Mouse (Mus musculus): ENCODE measurements around the gene Trpm5. TPM values are rescaled to one million over a fixed set of nuclear protein-coding genes. Genes with fewer than 3 reads are reported as not detected.

The Trpm5 gene
- total RNA-seq, 2 experiments from 2014 or later, result 0.21 to 0.26 TPM

DNA sequence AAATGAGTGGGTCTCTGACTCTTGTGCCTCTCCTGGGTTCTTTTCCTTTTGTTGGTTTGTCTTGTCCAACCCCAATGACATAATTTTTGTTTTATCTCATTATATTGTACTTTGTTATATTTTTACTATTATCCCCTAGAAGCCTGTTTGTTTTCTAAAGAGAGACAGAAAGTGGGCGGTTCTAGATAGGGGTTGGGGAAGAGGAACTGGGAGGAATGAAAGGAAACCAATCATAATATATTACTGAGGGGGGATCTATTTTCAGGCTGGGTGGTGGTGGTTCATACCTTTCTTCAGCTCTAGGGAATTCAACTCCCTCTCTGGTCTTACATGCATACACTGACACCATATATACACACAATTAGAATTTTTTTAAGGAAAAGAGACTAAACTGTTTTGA lies 70.1 kb downstream of the Trpm5 start:
- DNase-seq (ENCODE audit: extremely low spot score in 1 of 2, low spot score in 2 of 2), result no peak
- intact Hi-C loops (cut with DNase I), result no loop called here

DNA sequence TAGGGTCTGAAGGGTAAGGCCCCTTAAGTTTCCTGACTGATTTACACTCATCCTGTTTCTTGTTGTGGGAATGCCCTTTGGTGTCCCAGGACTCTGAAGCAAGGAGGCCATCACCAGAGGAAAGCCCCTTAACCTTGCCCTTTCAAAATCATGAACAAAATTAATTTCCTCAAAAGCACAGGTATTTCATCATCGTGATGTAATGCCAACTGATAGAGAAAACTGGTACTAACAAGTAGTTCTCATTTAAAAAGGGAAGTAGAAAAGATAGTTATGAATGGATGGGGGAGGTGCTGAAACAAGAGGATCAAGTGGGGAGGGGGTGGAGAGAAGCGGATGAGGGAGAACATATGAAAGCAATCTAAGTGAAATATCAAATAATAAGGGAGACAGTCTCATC lies 70.9 kb downstream of the Trpm5 start:
- no peak for DNase-seq (ENCODE audit: extremely low spot score in 1 of 2, low spot score in 2 of 2)
- intact Hi-C loops (cut with DNase I), result no loop called here

DNA sequence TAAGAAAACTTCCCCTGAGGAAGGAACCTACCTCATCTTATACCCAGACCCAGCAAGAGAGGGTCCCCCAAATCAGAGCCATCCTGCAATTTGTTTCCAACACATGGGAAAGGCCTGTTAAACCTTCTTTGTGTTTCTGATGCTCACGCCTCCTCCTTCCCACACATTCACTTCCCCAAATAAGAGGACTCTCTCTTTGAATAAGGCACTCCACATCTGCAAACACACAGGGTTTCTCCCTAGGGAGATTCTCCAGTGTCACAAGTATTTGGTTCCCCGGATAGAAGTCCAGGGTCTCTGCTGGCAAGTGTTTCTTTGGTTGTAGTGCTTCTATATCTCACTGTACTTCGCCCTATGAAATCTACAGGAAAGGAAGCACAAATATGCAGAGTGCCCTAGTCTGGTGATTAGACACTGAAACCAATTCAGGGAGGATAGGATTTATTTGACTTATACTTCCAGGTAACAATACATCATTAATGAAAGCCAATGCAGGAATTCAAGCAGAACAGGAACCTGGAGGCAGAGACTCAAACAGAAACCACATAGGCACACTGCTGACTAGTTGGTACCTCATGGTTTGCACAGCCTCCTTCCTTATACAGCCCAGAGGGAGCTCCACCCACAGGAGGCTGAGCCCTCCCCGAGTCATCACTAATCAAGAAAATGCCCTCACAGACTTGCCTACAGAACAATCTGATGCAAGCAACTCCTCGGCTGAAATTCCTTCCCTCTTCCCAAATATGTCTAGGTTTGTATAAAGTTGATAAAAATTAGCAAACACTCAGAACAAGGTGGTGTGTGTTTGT lies 72.9 kb downstream of the Trpm5 start:
- intact Hi-C loops (cut with DNase I), result no loop called here
- no peak for DNase-seq (ENCODE audit: extremely low spot score in 1 of 2, low spot score in 2 of 2)

DNA sequence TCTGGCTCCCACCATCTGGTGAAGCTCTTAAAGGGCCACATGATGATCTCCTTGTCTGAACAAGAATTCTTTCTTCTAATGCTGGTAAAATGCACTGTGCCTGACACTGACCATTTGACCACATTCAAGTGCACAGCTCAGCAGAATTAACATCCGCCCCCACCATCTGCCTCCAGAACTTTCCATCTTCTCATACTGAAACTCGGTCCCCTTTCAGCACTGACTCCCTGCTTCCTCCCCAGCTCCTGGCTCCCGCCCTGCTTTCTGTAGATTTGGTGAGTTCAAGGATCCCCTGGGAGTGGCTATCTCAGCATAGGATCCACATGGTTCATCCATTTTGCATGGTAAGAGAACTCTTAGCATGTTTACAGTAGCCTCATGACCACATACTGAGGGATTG lies 73.7 kb downstream of the Trpm5 start:
- DNase-seq (ENCODE audit: extremely low spot score in 1 of 2, low spot score in 2 of 2), result no peak

DNA sequence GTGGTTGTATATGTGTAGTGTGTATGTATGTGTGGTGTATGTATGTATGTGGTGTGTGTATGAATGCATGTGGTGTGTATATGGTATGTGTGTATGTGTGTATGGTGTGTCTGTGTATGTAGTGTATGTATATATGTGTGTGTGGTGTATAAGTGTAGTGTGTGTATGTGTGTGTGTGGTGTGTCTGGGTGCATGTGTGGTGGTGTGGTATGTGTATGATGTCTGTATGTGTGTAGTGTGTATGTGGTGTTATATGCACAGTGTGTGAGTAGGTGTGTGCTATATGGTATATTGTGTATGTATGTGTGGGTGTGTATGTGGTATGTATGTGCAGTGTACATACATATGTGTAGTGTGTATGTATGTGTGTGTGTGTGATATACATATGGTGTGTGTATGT lies 74.4 kb downstream of the Trpm5 start:
- intact Hi-C loops (cut with DNase I), result no loop called here
- DNase-seq (ENCODE audit: extremely low spot score in 1 of 2, low spot score in 2 of 2), result no peak

More for the DNA sequence above, 73.7 kb downstream of the Trpm5 start:
- intact Hi-C loops (cut with DNase I), result no loop called here

Other genes with a start within 250 kb of the Trpm5 start
- gene Th, start 163.5 kb downstream of the Trpm5 start, total RNA-seq (2021), result 1 to 10 TPM; 1.5 to 1.8 TPM
- under 1 TPM; 0.43 to 0.58 TPM for gene Ascl2, start 125.4 kb downstream of the Trpm5 start, total RNA-seq (2021)
- gene Tspan32, start 89.6 kb downstream of the Trpm5 start, total RNA-seq (2021), result under 1 TPM; 0.26 to 0.32 TPM
- gene Cd81, start 41.9 kb downstream of the Trpm5 start, total RNA-seq (2021), result 100 to 1,000 TPM; 344 to 359 TPM
- 10 to 100 TPM; 43.9 to 45.2 TPM for gene Tssc4, start 25.4 kb downstream of the Trpm5 start, total RNA-seq (2021)
- 1 to 10 TPM; 1.4 to 2.1 TPM for gene Kcnq1, start 11.7 kb upstream of the Trpm5 start, total RNA-seq (2021)